Mouse (Mus musculus): ENCODE data around the gene Noa1. TPM values are rescaled to one million over a fixed set of nuclear protein-coding genes. Genes with fewer than 3 reads are reported as not detected.

The Noa1 gene
- polyA plus RNA-seq (2017; shearing (Covaris generic)) = 10 to 100 TPM; 34.5 to 48.1 TPM

DNA sequence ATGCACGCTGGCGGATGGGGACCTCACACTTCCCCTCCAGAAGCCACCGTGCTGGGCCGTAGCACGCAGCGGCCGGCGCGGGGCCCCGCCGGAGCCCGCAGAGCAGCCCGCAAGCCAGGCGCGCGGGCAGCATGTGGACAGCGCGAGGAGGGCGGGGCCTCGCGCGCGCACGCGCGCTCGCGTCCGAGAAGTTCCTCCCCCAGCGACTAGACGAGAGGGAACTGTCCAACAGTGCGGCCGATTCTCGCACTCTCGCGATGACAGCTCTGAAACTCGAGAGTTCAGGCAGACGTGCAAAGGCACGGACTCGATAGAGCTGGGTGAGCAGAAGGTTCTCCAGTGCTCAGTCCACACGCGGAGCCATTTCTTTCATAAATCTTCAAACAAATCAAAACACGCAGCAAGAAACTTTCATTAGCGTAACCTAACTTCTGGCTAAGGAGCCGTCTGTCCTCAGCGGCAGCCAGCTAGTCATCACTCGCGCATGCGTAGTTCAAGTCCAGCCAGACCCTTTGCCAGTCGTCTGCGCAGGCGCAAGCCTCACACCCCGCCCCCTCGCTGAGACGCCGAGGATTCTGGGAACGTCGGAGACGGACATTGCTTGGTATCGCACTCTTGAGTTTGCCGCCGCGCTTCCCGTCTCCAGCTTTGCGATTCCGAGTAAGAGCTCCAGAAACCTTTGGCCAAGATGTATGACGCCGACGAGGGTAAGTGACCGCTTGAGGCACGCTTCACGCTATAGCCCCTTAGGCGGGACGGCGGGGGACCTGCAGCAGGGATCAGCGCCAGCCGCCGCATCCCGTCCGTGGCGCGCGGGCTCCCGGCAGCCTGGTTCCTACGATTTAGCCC, at the start of gene Noa1, which contains the start of gene Polr2b:
Gene Noa1, minus strand, starts transcription at position 161 of the 849 bp plus-strand sequence.
Gene Polr2b, plus strand, starts transcription at position 224 of the 849 bp plus-strand sequence.

DNA sequence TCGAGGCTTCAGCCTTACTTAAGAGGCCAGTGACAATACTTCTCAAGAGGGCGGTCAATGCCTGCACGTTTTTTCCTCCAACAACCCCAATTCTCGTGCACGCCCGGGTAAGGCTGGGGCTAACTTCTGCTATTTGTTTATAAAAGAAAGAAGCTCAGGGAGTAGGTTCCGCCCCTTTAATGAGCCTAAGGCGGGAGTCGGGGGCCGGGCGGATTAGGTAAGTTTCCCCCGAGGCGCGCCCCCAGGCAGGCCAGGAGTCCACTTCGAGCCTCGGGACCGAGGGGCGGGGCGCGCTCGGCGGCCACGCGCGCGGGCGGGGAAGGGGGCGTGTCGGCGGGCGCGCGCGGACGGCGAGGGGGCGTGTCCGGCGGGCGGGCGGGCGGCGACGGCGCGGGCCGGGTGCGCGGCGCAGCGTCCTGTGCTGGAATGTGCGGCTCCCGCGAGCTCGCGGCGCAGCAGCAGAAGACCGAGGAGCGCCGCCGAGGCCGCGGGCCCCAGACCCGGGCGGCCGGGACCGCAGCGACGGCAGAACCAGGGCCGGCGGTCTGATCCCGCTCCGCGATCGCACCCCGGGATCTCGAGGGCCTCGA, 44.7 kb downstream of the Noa1 start, which contains the start of gene Rest:
Gene Rest, plus strand, starts transcription at position 411 of the 590 bp plus-strand sequence.

Other genes with a start within 250 kb of the Noa1 start
- 100 to 1,000 TPM; 182 to 272 TPM for gene Hopx, start 195.0 kb downstream of the Noa1 start, polyA plus RNA-seq (2017; shearing (Covaris generic))
- under 1 TPM; 0.28 to 0.83 TPM for gene Spink2, start 98.6 kb downstream of the Noa1 start, polyA plus RNA-seq (2017; shearing (Covaris generic))
- gene Rest, start 44.6 kb downstream of the Noa1 start, polyA plus RNA-seq (2017; shearing (Covaris generic)) = 10 to 100 TPM; 30.1 to 30.5 TPM
- gene Polr2b, start 63 bp upstream of the Noa1 start, polyA plus RNA-seq (2017; shearing (Covaris generic)) = 10 to 100 TPM; 63.4 to 66.3 TPM
- gene Igfbp7, start 98.0 kb upstream of the Noa1 start, polyA plus RNA-seq (2017; shearing (Covaris generic)) = 10 to 100 TPM in 1 of 2 experiments, 1 to 10 TPM in 1; 3.2 to 16.8 TPM

Data from inflammation-experienced regulatory T-cells (primary cell).